Mouse (Mus musculus) natural killer cell, adult 2 months (primary cell): ENCODE measurements around the gene Tenm3.

Experiments
- DNase-seq, 2 experiments: peaks; one replicate each; pipeline ENCODE4 v3.0.0; 2022; ENCODE audit warnings: low spot score in 2 of 2

Tenm3 gene

DNA sequence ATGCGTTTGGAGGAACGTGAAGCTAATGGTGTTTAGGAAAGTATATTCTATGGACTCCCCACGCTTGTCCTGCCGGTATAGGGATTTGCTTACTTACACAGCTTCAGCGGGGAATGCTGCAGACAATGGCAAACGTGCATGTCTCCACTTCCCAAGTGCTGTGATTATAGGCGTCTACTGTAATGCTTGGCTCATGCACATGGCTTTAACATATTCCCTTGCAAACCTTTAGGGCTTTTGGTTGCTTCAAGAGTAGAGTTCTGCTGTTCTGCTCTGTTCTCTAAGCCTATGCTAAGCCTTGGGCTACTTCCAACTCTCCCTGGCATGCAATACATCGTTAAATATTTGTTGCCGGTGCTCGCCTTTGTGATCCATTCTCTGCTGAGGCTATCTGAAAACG, 102.8 kb downstream of the Tenm3 start:
- DNase-seq: no peak

DNA sequence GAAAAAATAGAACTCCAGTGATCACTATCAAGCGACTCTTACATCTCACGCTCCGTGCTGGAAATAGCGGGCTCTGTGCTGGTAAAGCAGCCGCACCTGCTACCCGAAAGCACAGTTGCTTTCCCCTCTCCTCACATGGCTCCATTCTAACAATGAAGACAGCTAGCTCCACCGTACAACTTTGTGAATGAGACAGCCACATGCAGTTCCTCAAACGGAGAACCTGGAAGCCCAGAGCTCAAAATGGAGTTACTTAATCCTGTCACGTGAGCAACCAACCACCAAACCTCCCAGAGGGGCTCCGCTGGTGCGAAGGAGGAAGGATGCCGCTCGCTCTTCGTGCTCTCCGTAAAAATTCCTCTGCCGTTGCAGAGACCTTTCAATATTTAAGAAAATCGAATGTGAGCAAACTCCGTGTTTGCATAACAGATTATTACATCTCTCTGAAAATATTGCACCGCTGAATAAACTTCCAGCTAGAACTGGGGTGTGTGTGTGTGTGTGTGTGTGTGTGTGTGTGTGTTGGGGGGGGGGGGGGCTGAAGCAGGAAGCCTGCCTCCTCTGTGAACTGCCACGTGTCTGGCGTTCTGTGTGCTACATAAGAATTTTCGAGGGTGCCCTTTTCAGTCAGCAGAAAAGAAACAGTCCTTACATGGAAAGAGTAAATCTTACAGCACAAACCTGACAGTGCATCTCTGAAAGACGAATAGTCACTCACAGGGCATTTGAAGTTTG, 103.4 kb downstream of the Tenm3 start:
- DNase-seq: no peak

DNA sequence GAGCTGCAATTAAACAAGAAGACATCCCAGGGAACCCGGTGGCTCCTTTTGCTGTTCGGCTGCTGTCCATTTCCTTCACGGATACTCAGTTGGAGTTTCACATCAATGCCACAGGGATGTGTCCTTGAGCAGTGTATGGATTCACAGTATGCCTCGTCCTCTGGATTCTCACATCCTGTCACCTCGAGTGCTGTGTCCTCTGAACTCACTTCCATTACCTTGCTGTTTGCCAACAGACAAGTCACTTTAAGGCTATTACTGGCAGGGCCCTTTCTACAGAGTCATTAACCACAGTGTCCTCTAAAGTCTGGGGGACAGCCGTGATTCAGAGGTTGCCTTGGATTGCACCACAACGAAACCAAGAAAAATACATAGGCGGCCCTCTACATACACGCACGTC, 110.0 kb downstream of the Tenm3 start:
- no peak for DNase-seq

DNA sequence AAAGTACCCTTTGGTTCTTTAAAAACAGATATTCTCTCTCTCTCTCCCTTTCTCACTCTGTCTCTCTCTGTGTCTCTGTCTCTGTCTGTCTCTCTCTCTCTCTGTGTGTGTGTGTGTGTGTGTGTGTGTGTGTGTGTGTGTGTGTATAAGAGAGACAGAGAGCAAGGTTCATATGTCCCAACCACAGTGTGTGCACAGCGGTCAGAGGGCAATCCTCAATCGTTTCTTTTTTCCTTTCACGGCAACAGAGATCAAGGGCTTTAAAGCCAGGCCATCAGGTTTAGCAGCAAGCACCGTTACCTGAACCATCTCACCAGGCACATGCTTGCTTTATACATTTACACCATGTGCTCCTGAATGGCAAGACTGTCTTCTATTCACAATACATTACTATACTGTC, 110.7 kb downstream of the Tenm3 start:
- no peak for DNase-seq

DNA sequence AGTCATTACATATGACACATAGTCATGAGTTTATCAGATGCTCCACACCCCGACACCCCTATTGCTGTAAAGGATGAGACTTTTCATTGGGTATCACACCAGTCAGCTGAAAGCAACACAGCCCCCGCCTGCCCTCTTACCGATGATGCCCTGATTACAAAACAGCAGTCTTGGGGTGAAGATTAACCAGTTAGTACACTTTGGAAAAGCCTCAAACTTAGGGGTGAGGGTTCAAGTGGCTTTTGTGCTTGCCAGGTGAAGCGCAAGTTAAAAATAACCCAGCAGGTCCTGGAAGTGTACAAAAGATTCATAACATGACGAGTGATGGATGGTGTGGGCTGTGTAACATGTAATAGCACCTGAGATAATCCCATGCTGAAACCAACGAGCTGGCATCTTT, 113.0 kb downstream of the Tenm3 start:
- DNase-seq: no peak

DNA sequence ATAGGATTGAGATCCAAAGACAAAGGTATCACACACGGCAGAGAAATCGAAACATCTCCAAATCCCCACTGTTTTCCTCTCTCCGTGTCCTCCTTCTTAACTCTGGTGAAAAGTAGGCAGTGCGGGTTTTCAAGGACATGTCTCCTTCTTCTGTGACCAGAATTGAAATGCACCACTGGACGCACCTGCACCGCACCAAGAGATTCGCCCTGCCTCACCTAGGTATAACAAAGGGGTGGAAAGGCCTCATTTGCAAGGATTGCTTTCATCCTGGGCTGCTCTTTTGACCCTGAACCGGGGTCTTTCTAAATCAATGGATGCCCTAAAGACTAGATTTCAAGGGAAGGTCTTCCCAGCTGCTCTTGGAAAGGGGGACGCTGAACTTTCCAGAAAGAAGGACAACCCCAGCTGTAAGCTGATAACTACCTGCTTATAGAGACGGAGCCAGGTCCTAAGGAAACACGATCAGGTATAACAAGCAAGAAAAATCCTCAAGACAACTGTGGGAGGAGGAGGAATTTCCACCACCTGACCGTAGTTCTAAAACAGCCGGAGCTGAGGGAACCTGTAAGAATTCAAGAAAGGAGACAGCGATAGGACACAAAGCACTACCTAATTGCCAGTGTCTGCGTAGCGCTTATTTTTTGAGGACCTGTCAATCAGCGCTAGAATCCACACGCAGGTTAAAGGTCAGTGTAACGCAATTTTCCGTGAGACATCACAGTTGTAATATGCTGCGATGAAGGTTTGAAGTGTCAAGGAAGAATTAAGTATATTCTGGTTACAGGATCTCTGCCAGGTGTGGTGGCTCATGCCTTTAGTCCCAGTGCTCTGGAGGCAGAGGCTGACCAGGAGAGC, 114.7 kb downstream of the Tenm3 start:
- no peak for DNase-seq

DNA sequence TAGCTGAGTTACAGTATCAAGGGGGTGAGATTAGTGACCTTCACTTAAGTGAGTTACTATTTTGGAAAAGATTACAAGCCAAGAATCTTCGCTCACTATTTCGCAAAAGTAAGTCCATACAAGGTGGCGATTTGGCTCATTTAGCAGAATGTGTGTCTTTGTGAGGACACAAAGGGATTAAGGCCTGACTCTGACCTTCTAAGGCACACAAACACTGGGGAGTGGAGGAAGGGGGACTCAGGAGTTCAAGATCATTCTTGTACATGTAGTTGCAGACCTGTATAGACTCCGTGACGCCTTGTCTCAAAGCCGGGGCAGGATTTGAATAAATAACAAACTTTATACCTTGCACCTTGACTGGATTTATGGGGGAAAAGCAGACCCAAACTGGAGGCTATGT, 115.7 kb downstream of the Tenm3 start:
- no peak for DNase-seq

GRCm38 (mm10) chr8:48722744-48723143, 121.0 kb downstream of the Tenm3 start:
- no peak for DNase-seq

GRCm38 (mm10) chr8:48722318-48722717, 121.4 kb downstream of the Tenm3 start:
- DNase-seq: no peak

- no peak for DNase-seq
Observed at GRCm38 (mm10) chr8:48721376-48721775, 122.4 kb downstream of the Tenm3 start.

- DNase-seq: no peak
Observed at GRCm38 (mm10) chr8:48715616-48716015, 128.1 kb downstream of the Tenm3 start.

- no peak for DNase-seq
Observed at GRCm38 (mm10) chr8:48706666-48707065, 137.1 kb downstream of the Tenm3 start.

GRCm38 (mm10) chr8:48704885-48705515, 138.8 kb downstream of the Tenm3 start:
- DNase-seq: no peak

- DNase-seq: no peak
Observed at GRCm38 (mm10) chr8:48704485-48704884, 139.3 kb downstream of the Tenm3 start.

DNA sequence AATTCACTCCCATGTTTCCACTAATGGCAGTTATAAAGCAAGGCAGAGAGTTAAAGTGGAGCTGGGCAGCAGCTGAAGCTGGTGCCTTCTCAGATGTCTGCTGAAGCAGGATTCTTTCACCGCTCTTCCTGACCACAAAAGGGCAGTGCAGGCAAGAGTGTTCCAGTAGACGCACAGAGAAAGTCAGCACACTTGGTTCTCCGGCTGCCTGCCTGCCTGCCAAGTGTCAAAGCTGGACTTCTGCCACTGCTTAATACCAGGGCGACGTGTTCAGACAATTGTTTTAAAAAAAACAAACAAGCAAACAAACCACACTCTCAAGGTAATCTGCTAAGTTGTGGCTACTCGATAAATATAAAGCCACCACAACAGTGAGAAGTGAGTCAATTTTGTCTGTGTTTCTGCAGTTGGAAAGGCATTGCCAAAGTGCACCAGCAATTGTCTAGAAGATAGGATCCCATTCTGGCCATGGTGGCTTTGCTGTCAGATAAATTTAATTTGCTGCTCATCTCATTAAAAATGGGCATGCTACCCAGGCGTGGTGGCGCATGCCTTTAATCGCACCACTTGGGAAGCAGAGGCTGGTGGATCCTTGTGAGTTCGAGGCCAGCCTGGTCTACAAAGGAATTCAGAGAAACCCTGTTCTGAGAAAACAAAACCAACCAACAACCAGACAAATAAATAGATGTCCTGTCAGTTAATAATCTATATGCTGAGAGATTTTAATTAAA, 152.9 kb downstream of the Tenm3 start:
- DNase-seq: no peak

- no peak for DNase-seq
Observed at GRCm38 (mm10) chr8:48688706-48689105, 155.0 kb downstream of the Tenm3 start.

DNA sequence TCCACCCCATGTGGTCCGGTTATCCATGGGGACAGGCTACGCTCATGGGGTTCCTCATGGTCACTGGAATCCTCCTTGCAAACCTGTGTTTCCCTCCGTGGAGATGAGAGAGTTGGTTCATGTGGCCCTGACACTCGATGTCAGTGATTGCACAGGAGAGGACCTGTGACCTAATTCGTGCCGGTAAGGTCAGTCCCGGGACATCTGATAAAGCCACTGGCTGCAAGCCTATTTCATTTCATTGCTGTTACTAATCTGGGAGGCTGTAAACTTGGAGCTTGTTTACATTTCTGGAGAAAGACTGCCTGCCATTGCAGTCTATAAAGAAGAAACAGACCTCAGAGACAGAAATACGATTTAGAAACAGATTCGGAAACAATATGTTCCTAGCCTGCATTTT, 155.6 kb downstream of the Tenm3 start:
- no peak for DNase-seq

- DNase-seq: no peak
Observed at GRCm38 (mm10) chr8:48673476-48673875, 170.3 kb downstream of the Tenm3 start.

DNA sequence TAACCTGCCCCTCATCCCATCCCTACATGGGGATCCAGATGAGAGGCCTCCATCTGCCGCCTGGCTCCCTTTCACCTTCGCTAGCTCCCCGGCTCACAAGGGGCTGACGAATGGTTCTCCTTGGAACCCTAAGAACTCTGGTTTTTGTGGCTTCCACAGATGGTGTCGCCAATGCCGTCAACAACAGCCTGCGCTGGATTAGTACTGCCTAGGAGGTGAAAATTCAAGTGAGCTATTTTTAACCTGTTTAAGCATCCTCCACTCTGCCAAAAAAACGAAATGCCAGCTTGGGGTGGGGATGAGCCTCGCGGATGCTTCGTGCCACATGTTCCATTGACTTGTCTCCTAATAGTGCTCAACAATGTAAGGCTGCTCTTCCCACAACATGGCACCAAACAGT, 171.3 kb downstream of the Tenm3 start:
- no peak for DNase-seq

DNA sequence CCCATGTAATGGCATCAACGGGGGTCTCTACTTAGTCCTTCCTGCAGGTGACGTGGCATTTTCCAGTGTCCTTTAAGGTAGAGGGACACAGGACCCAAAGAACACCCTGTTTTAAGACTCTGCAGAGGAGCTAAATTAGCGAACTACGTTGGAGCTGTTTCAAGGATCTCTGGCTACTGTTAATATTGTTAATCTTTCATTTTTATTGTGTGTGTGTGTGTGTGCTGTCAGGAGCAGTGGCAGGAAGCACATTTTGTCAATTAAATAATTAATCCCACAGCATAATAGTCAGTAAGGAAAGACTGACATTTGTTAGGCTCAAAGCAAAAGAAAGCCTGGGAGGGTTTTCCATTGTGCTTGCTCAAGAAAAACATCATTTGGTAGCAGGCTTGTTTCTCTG, 172.4 kb downstream of the Tenm3 start:
- no peak for DNase-seq

DNA sequence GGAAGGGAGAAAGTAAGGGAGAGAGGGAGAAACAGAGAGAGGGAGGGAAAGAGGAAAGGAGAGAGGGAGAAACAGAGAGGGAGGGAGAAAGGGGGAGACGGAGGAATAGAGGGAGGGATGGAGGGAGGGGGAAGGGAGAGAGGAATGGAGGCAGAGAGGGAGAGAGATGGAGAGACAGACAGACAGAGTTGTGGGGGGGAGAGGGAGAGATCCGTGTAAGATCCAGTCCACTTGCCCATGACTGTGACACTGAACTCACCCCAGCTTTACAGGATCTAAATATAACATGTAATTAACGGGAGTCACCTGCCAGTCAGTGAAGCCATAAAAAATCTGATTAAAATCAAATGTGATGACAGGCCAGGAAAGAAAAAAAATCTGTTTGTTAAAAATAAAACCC, 172.9 kb downstream of the Tenm3 start:
- no peak for DNase-seq

DNA sequence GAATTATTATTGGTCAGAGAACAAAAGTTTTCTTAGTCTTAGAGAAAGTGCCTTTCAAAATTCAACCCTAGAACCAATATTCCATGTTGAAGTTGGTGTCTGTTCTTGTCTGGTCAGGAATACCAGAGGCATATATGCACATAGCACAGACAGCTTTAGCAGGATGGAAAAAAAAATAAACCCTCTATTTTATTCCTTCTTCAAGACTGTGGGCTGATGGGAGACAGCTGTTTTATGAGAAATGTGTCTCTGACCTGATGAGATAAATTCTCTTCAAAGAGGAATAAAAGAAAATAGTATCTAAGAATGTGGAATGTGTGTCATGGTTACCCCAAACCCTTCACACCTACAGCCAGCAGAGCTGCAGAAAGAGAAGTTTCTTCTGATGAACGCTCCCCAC, 173.4 kb downstream of the Tenm3 start:
- DNase-seq: no peak
